Mouse (Mus musculus): ENCODE results near the gene Slc6a9. TPM values are rescaled to one million over a fixed set of nuclear protein-coding genes. Genes with fewer than 3 reads are reported as not detected.

The Slc6a9 gene
- polyA plus RNA-seq, 1 experiment from 2014 or later = 8.9 TPM

DNA sequence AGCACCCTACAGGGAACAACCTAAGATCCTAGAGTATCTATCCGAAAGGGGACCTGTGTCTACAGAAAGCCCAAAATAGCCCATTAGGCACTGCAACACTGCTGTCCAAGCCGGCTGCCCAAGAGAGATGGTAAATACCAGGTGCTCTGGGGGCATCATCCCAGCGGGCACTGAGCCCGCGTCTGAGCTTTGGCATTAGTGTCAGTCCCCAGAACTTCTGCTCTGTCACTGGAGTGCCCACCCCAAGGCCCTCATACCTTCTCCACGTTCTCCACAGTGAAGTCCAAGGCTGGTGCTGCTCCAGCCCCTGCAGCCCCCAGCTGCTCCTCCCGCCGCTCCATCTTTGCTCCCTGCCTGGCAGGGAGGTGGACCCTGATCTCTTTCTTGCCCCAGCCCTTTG is 79.7 kb downstream of the Slc6a9 start:
- Histone ChIP-seq H3K36me3 (peaks cover 15% of the 10 kb centered on the region; the same call in 1 of the 2 replicates), H3K4me1 (peaks cover 34% of the 10 kb centered on the region), H3K4me2 (peak overlapping the region; percentile 98), H3K27ac (0 out of 2 replicates have a peak overlapping the region, but pooled peaks have one; percentile 13), H3K9me3 (no peaks in the 10 kb centered on the region), H3K9ac (peak overlapping the region; percentile 70), H3K4me3 (peak overlapping the region; percentile 67), H3K27me3 (no peaks in the 10 kb centered on the region)
- ATAC-seq (ENCODE audit: borderline replicate concordance, extremely low read depth, low FRiP score, low TSS enrichment) = 0 out of 2 replicates have a peak, but pooled peaks have one; percentile 3
- WGBS = 11% methylated on average over 8 of the region's 8 CpGs

DNA sequence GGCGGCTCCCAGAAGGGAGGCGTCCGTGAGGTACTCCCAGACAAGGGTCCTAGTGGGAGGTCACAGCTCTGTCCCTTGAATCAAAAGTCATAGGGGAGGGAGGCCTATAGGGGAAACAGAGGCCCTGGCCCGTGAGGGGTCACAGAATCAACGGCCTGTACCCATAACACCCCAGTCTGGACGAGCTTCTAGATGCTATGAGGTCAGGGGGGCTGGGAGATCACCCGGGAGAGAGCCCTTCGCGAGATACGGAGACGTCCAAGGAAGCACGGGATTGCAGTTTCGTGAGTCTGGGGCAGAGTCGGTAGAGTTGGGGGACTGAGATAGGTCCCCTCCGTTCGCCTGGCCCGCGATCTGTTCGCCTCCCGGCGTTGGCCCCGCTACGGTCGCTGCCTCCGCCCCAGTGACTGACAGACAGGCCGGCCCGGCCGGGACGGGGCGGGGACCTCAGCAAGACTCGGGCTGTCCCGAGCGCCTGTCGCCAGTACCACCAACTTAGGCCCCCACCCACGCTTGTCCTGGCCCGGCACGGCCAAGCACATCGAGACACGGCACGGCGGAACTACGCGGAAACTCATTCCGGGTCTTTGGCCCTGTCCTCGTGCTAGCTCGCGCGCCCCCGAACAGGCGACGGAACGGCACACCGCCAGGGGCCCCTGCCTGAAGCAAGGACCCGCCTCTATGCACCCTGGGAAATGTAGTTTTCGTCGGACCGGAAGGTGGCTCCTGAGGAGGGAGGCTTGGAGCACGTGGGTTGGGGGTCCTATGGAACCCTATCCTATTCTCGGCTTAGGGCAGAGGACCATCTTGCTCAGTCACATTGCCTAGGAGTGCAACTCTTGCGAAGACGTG is 80.5 kb downstream of the Slc6a9 start, which contains the start of gene Ipo13:
Ipo13 (minus strand) TSS at position 409 of the 852 bp plus-strand sequence.
- under 1% methylated on average over 58 of the region's 61 CpGs for WGBS
- peaks cover 33% of the 10 kb centered on the region for H3K4me1 ChIP-seq
- peak within 1 kb of the TSS; percentile 85 for H3K27ac ChIP-seq
- H3K9ac ChIP-seq = peak within 1 kb of the TSS; percentile 70
- no peaks in the 10 kb centered on the region for H3K9me3 ChIP-seq
- peaks cover 15% of the 10 kb centered on the region; the same call in 1 of the 2 replicates for H3K36me3 ChIP-seq
- H3K27me3 ChIP-seq = no peaks in the 10 kb centered on the region
- peak within 1 kb of the TSS; percentile 98 for H3K4me2 ChIP-seq
- ATAC-seq (ENCODE audit: borderline replicate concordance, extremely low read depth, low FRiP score, low TSS enrichment) = peak; percentile 92
- H3K4me3 ChIP-seq = peak within 1 kb of the TSS; percentile 67

DNA sequence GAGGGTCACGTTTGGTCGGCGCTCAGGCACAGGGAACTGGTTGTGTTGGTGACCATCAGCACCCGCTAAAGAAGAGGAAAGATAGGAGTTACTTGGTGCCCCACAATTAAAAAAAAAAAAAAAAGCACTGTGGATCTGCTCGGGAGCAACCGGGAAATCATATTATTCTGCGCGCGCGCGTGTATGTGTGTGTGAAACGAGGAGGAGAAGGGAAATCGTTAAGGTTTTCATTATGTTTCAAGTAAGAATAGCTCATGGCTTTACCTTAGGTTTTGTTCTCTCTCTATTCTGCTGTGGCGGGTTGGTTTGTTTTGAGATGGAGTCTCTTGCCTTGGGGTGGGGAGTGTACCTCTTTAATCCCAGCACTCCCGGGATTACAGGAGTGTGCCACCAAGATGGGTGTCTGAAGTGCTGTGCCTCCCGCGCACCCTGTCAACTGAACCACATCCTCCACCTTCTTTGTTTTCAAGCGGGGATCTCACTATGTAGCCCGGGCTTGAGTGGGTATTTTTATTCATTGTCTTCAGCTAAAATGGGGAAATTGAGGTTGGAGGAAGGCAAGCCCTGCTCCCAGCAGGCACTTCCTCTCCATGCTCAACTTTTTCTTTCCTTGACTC is 81.3 kb downstream of the Slc6a9 start:
- H3K4me2 ChIP-seq = peak overlapping the region; percentile 98
- peaks cover 33% of the 10 kb centered on the region for H3K4me1 ChIP-seq

DNA sequence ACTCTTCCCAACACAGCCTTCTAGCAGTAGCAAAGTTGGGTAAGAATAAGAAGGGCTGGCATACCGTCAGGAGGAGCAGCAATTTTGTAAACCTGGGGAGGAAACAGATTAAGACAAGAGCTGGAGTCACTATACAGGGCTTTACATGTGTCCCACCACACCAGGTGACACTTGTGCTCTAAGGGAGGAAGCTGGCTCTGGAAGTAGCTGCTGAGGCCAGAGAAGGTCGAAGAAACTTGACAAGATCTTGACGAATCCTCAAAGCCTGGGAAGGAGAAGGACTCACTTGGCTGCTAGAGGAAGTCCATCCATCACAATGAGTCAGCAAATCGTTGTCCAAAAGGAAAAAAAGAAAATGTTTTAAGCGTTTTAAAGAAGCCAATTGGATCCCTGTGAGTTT is 82.1 kb downstream of the Slc6a9 start:
- WGBS = 53% methylated on average over 5 of the region's 5 CpGs
- Histone ChIP-seq H3K36me3 (peaks cover 10% of the 10 kb centered on the region; the same call in 1 of the 2 replicates), H3K27ac (no peak overlapping the region), H3K4me1 (peaks cover 33% of the 10 kb centered on the region), H3K9ac (no peak overlapping the region), H3K4me2 (peak overlapping the region; percentile 98; the same call in 1 of the 2 replicates), H3K27me3 (no peaks in the 10 kb centered on the region), H3K4me3 (no peak overlapping the region), H3K9me3 (no peaks in the 10 kb centered on the region)
- no peak for ATAC-seq (ENCODE audit: borderline replicate concordance, extremely low read depth, low FRiP score, low TSS enrichment)

More for the DNA sequence above, 81.3 kb downstream of the Slc6a9 start:
- WGBS = 1% methylated on average over 19 of the region's 19 CpGs
- H3K9ac ChIP-seq = peak overlapping the region; percentile 70
- H3K27me3 ChIP-seq = no peaks in the 10 kb centered on the region
- H3K9me3 ChIP-seq = no peaks in the 10 kb centered on the region
- peak overlapping the region; percentile 67 for H3K4me3 ChIP-seq
- peak overlapping the region; percentile 85 for H3K27ac ChIP-seq
- no peak for ATAC-seq (ENCODE audit: borderline replicate concordance, extremely low read depth, low FRiP score, low TSS enrichment)
- H3K36me3 ChIP-seq = peaks cover 15% of the 10 kb centered on the region; the same call in 1 of the 2 replicates

DNA sequence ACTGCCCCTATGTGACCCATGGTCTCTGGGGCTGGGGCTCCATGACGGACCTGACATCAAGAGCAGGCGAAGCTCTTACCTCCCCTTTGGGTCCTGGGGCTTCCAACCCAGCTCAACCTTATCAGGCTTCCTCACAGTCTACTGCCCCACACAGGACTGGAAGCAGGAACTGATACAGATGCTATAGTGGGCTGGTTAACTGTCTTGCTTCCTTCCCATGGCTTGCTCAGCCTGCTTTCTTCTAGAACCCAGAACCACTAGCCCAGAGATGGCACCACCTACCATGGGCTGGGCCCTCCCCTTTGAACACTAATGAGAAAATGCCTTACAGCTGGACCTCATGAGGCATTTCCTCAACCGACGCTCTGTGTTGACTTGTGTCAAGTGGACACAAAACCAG is 83.1 kb downstream of the Slc6a9 start:
- no peak overlapping the region for H3K27ac ChIP-seq
- no peak for ATAC-seq (ENCODE audit: borderline replicate concordance, extremely low read depth, low FRiP score, low TSS enrichment)
- WGBS = 81% methylated on average over 4 of the region's 4 CpGs
- H3K9ac ChIP-seq = no peak overlapping the region
- H3K4me3 ChIP-seq = no peak overlapping the region
- peaks cover under 1% of the 10 kb centered on the region; the same call in 1 of the 2 replicates for H3K36me3 ChIP-seq
- peaks cover 33% of the 10 kb centered on the region for H3K4me1 ChIP-seq
- H3K4me2 ChIP-seq = no peak overlapping the region
- H3K27me3 ChIP-seq = peaks cover 5% of the 10 kb centered on the region; the same call in 1 of the 2 replicates
- no peaks in the 10 kb centered on the region for H3K9me3 ChIP-seq

DNA sequence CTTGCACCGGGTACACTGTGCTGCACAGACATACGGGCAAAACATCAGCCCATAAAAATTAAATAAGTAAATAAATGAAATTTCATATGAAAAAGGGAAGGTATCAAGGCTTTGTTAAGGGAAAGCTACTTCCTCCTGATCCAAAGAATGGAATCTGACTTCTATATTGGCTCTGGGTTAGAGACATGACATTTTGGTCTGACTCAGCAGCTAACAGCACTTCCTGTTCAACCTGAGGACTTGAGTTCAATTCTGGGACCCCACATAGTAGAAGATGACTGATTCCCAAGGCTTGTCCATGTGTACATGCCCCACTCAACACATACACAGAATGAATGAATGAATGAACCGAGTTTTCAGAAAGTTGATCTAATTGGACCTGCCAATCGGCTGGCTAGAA is 83.5 kb downstream of the Slc6a9 start:
- no peak overlapping the region for H3K4me2 ChIP-seq
- H3K27ac ChIP-seq = no peak overlapping the region

DNA sequence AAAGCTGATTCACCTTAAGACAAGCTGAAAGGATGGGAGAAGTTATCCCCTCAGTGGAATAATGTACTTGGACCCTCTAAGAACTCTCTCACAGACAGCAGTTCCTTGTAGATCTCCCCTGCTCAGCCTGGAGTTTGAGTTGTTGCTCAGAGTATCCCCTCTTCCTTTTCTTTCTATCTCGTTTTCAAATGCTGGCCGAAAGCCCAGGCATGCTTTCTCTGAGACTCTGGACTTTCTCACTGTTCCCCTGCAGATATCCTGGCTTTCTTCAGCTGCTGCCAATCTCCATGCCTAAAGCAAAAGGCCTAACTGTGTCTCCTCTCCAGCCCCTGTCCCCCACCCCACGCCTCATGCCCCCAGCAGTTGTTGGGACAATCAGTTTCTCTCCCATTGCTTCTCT is 84.0 kb downstream of the Slc6a9 start:
- 49% methylated on average over 3 of the region's 3 CpGs for WGBS
- peak overlapping the region; percentile 49; the same call in 1 of the 2 replicates for H3K27ac ChIP-seq
- ATAC-seq (ENCODE audit: borderline replicate concordance, extremely low read depth, low FRiP score, low TSS enrichment) = no peak
- no peaks in the 10 kb centered on the region for H3K36me3 ChIP-seq
- H3K9ac ChIP-seq = no peak overlapping the region
- H3K4me2 ChIP-seq = no peak overlapping the region
- H3K4me1 ChIP-seq = peaks cover 29% of the 10 kb centered on the region
- H3K27me3 ChIP-seq = peaks cover 9% of the 10 kb centered on the region; the same call in 1 of the 2 replicates
- no peak overlapping the region for H3K4me3 ChIP-seq
- no peaks in the 10 kb centered on the region for H3K9me3 ChIP-seq

More for the DNA sequence above, 83.5 kb downstream of the Slc6a9 start:
- Histone ChIP-seq H3K4me1 (peaks cover 30% of the 10 kb centered on the region), H3K4me3 (no peak overlapping the region), H3K27me3 (peaks cover 9% of the 10 kb centered on the region; the same call in 1 of the 2 replicates), H3K36me3 (no peaks in the 10 kb centered on the region), H3K9me3 (no peaks in the 10 kb centered on the region), H3K9ac (no peak overlapping the region)
- no peak for ATAC-seq (ENCODE audit: borderline replicate concordance, extremely low read depth, low FRiP score, low TSS enrichment)
- WGBS = 83% methylated on average over 4 of the region's 4 CpGs

DNA sequence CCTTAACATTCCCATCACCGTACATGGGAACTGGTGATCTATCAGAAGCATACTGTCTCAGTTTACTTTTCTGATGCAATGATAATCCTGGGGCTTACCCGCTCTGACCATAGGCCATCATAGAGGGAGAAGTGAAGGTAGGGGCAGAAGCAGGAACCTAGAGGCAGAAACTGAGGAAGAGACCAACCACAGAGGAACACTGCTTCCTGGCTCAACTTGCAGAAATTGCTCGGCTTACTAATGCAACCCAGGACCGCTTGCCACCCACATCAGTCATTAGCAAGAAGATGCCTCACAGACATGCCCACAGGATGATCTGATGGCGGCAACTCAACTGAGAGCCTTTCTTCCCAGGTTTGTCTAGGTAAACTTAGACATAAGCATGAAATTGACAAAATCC is 84.5 kb downstream of the Slc6a9 start:
- Histone ChIP-seq H3K36me3 (no peaks in the 10 kb centered on the region), H3K27ac (no peak overlapping the region; the same call in 1 of the 2 replicates), H3K27me3 (peaks cover 9% of the 10 kb centered on the region; the same call in 1 of the 2 replicates), H3K4me2 (no peak overlapping the region), H3K4me1 (peaks cover 27% of the 10 kb centered on the region), H3K9ac (no peak overlapping the region), H3K9me3 (no peaks in the 10 kb centered on the region), H3K4me3 (no peak overlapping the region)
- WGBS = 71% methylated on average over 5 of the region's 5 CpGs
- no peak for ATAC-seq (ENCODE audit: borderline replicate concordance, extremely low read depth, low FRiP score, low TSS enrichment)

DNA sequence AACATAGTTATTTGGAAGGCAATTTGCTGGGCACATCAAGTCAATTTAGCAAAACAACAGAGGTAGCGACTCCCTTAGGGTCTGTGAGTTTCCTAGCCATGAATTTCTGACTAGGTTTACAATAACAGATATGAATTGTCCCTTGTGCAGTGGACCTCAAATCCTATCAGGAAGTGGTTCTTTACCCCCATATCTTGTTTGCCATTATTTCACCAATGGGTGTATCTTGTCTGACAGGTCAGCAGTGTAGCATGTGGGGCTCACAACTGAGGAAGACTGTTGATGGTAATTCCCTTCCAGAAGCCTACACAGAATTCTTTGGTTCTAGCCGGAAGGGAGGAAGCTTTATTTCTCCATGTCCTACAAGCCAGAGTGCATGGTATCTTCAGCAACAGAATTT is 87.1 kb downstream of the Slc6a9 start:
- H3K4me2 ChIP-seq = no peak overlapping the region
- peaks cover 23% of the 10 kb centered on the region for H3K4me1 ChIP-seq
- 88% methylated on average over 2 of the region's 2 CpGs for WGBS
- no peaks in the 10 kb centered on the region for H3K36me3 ChIP-seq
- H3K4me3 ChIP-seq = no peak overlapping the region
- H3K9me3 ChIP-seq = no peaks in the 10 kb centered on the region
- H3K27ac ChIP-seq = no peak overlapping the region
- peaks cover 24% of the 10 kb centered on the region for H3K27me3 ChIP-seq
- H3K9ac ChIP-seq = no peak overlapping the region
- ATAC-seq (ENCODE audit: borderline replicate concordance, extremely low read depth, low FRiP score, low TSS enrichment) = no peak

DNA sequence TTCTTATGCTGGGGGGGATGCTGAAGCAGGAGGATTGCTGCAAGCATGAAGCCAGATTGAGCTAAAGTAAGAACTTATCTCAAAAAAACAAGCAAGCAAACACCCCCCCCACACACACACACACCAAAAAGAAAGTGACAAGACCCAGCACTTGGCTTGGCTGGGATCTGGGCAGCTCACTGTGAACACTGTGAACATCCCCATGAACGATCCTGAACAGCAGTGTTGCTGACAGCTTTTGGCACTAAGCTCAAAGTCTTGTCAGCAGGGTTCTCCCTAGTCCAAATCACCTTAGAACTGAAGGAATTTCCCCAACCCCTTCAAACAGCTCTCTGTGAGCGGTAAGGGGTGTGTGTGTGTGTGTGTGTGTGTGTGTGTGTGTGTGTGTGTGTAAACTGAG is 89.1 kb downstream of the Slc6a9 start:
- no peak for ATAC-seq (ENCODE audit: borderline replicate concordance, extremely low read depth, low FRiP score, low TSS enrichment)
- Histone ChIP-seq H3K27me3 (peaks cover 44% of the 10 kb centered on the region), H3K4me1 (peaks cover 37% of the 10 kb centered on the region), H3K4me3 (no peak overlapping the region), H3K36me3 (no peaks in the 10 kb centered on the region), H3K27ac (no peak overlapping the region), H3K9ac (no peak overlapping the region), H3K4me2 (no peak overlapping the region), H3K9me3 (no peaks in the 10 kb centered on the region)
- 24% methylated on average over 2 of the region's 2 CpGs for WGBS

All from lung, embryonic 15.5 days (tissue).